Mouse (Mus musculus) embryonic facial prominence, embryonic 12.5 days (tissue): ENCODE measurements around the gene Eppin. TPM values are rescaled to one million over a fixed set of nuclear protein-coding genes. Genes with fewer than 3 reads are reported as not detected.

Experiments
- polyA plus RNA-seq: library from polyadenylated mRNA; unstranded; fragments of >200 nt; fragmentation: Nextera tagmentation; extraction: Ambion mirVana; gene quantifications from 2 replicates; pipeline ENCODE4 v1.2.1, GENCODE M21; 2016

The Eppin gene
- polyA plus RNA-seq, 1 experiment from 2014 or later = not detected

Other genes with a start within 250 kb of the Eppin start
- 0.96 and 1.5 TPM in 2 replicates for gene Slpi, start 204.5 kb downstream of the Eppin start, polyA plus RNA-seq
- 0.46 and 0.53 TPM in 2 replicates for gene Rbpjl, start 190.5 kb downstream of the Eppin start, polyA plus RNA-seq
- 36.2 and 43.9 TPM in 2 replicates for gene Matn4, start 188.4 kb downstream of the Eppin start, polyA plus RNA-seq
- 42.6 and 44.4 TPM in 2 replicates for gene Sdc4, start 149.7 kb downstream of the Eppin start, polyA plus RNA-seq
- gene Sys1, start 136.6 kb downstream of the Eppin start, polyA plus RNA-seq = 65.4 and 66.8 TPM in 2 replicates
- gene Gm20458, start 132.6 kb downstream of the Eppin start, polyA plus RNA-seq = 6.1 and 6.5 TPM in 2 replicates
- not detected in 2 replicates for gene Trp53tg5, start 119.9 kb downstream of the Eppin start, polyA plus RNA-seq
- gene Dbndd2, start 107.5 kb downstream of the Eppin start, polyA plus RNA-seq = 1.7 and 2.2 TPM in 2 replicates
- 36.7 and 37.7 TPM in 2 replicates for gene Pigt, start 96.1 kb downstream of the Eppin start, polyA plus RNA-seq
- 49.9 and 59.6 TPM in 2 replicates for gene Wfdc2, start 31.2 kb downstream of the Eppin start, polyA plus RNA-seq
- not detected in 2 replicates for gene Spint3, start 20.1 kb downstream of the Eppin start, polyA plus RNA-seq
- gene Wfdc6a, start 8.1 kb downstream of the Eppin start, polyA plus RNA-seq = not detected in 2 replicates
- gene Wfdc6b, start 19.9 kb upstream of the Eppin start, polyA plus RNA-seq = not detected in 2 replicates
- not detected in 2 replicates for gene Wfdc8, start 20.0 kb upstream of the Eppin start, polyA plus RNA-seq
- gene Wfdc16, start 45.2 kb upstream of the Eppin start, polyA plus RNA-seq = not detected in 2 replicates
- gene Wfdc10, start 62.5 kb upstream of the Eppin start, polyA plus RNA-seq = not detected in 2 replicates
- not detected in 2 replicates for gene Wfdc9, start 63.0 kb upstream of the Eppin start, polyA plus RNA-seq
- not detected in 2 replicates for gene Wfdc11, start 80.5 kb upstream of the Eppin start, polyA plus RNA-seq
- gene Wfdc13, start 91.5 kb upstream of the Eppin start, polyA plus RNA-seq = 0.45 TPM in 1 of 2 replicates, not detected in the other
- not detected in 2 replicates for gene Spint4, start 104.9 kb upstream of the Eppin start, polyA plus RNA-seq
- not detected in 2 replicates for gene Spint5, start 121.7 kb upstream of the Eppin start, polyA plus RNA-seq
- gene Wfdc3, start 152.3 kb upstream of the Eppin start, polyA plus RNA-seq = 0.72 and 1.3 TPM in 2 replicates
- gene Dnttip1, start 152.4 kb upstream of the Eppin start, polyA plus RNA-seq = 92.5 and 97.1 TPM in 2 replicates
- gene Ube2c, start 176.3 kb upstream of the Eppin start, polyA plus RNA-seq = 472 and 488 TPM in 2 replicates
- gene Tnnc2, start 186.4 kb upstream of the Eppin start, polyA plus RNA-seq = 31.7 and 40.6 TPM in 2 replicates
- 18.3 and 19.6 TPM in 2 replicates for gene Snx21, start 192.2 kb upstream of the Eppin start, polyA plus RNA-seq
- 16.8 and 16.9 TPM in 2 replicates for gene Acot8, start 211.3 kb upstream of the Eppin start, polyA plus RNA-seq
- 9.0 and 9.5 TPM in 2 replicates for gene Zswim3, start 211.5 kb upstream of the Eppin start, polyA plus RNA-seq
- gene Zswim1, start 229.1 kb upstream of the Eppin start, polyA plus RNA-seq = 17.9 and 20.8 TPM in 2 replicates
- 0.22 TPM in 1 of 2 replicates, not detected in the other for gene Spata25, start 234.9 kb upstream of the Eppin start, polyA plus RNA-seq
- 120 and 124 TPM in 2 replicates for gene Ctsa, start 239.3 kb upstream of the Eppin start, polyA plus RNA-seq
- 6.7 and 7.4 TPM in 2 replicates for gene Neurl2, start 239.9 kb upstream of the Eppin start, polyA plus RNA-seq